Mouse (Mus musculus) brain, embryonic 14.5 days (tissue): ENCODE measurements around the gene D630045J12Rik.

ENCODE experiments used
- CTCF ChIP-seq: fragments of 200-500 bp; IDR thresholded peaks from 2 replicates; pipeline ENCODE4 v1.5.1; 2012; ENCODE audit warnings: inconsistent platforms, mild to moderate bottlenecking, moderate library complexity, borderline replicate concordance; ENCODE audit not compliant: insufficient read depth, insufficient read length; ENCODE audit errors: extremely low read depth
- POLR2A ChIP-seq: fragments of 200-500 bp; IDR thresholded peaks from 2 replicates; pipeline ENCODE4 v1.6.1; 2012; ENCODE audit warnings: mild to moderate bottlenecking, inconsistent platforms, borderline replicate concordance; ENCODE audit not compliant: poor library complexity, insufficient read depth, insufficient read length, severe bottlenecking; ENCODE audit errors: extremely low read depth

- TF ChIP-seq POLR2A: no peak
- no peak for TF ChIP-seq CTCF
These were observed 59.8 kb downstream of the D630045J12Rik start for GRCm38 (mm10) chr6:38194046-38194445.
